Mouse (Mus musculus): ENCODE data around the gene Glis2. TPM values are rescaled to one million over a fixed set of nuclear protein-coding genes. Genes with fewer than 3 reads are reported as not detected.

Gene Glis2
- polyA plus RNA-seq, 1 experiment from 2014 or later: 29.2 TPM

- Histone ChIP-seq H3K4me1 (ENCODE audit: insufficient read depth) (peaks cover 41% of the 10 kb centered on the region), H3K9me3 (ENCODE audit: low read depth, low read length) (no peaks in the 10 kb centered on the region), H3K9ac (peak overlapping the region; percentile 32; the same call in 1 of the 2 replicates), H3K36me3 (ENCODE audit: insufficient read depth) (peaks cover 21% of the 10 kb centered on the region; the same call in 1 of the 2 replicates), H3K27me3 (ENCODE audit: insufficient read depth, low read length) (no peaks in the 10 kb centered on the region), H3K4me3 (ENCODE audit: low read depth, low read length) (peak overlapping the region; percentile 81), H3K4me2 (peak overlapping the region; percentile 88), H3K27ac (ENCODE audit: low read depth) (peak overlapping the region; percentile 93)
- DNase-seq (no peak), ATAC-seq (ENCODE audit: insufficient read depth) (no peak)
- 70% methylated on average over 6 of the region's 6 CpGs for WGBS
- no peak for TF ChIP-seq CTCF (IDR thresholded peaks at IDR 0.05; ENCODE audit: low read depth)
Observed at GRCm38 (mm10) chr16:4642937-4643336, 48.4 kb downstream of the Glis2 start.

GRCm38 (mm10) chr16:4643670-4644419, 49.3 kb downstream of the Glis2 start:
- H3K36me3 ChIP-seq (ENCODE audit: insufficient read depth): peaks cover 31% of the 10 kb centered on the region
- H3K9me3 ChIP-seq (ENCODE audit: low read depth, low read length): no peaks in the 10 kb centered on the region
- H3K27me3 ChIP-seq (ENCODE audit: insufficient read depth, low read length): no peaks in the 10 kb centered on the region
- H3K4me2 ChIP-seq: peak overlapping the region; percentile 88
- DNase-seq (peak; percentile 82), ATAC-seq (ENCODE audit: insufficient read depth) (0 out of 2 replicates have a peak, but pooled peaks have one; percentile 4)
- no peak overlapping the region for H3K4me3 ChIP-seq (ENCODE audit: low read depth, low read length)
- H3K4me1 ChIP-seq (ENCODE audit: insufficient read depth): peaks cover 41% of the 10 kb centered on the region
- peak overlapping the region; percentile 30; the same call in 1 of the 2 replicates for H3K9ac ChIP-seq
- 59% methylated on average over 11 of the region's 11 CpGs for WGBS
- no peak for TF ChIP-seq CTCF (IDR thresholded peaks at IDR 0.05; ENCODE audit: low read depth)
- peak overlapping the region; percentile 93 for H3K27ac ChIP-seq (ENCODE audit: low read depth)

- H3K36me3 ChIP-seq (ENCODE audit: insufficient read depth): peaks cover 51% of the 10 kb centered on the region
- no peak for TF ChIP-seq CTCF (IDR thresholded peaks at IDR 0.05; ENCODE audit: low read depth)
- H3K4me1 ChIP-seq (ENCODE audit: insufficient read depth): peaks cover 39% of the 10 kb centered on the region
- no peaks in the 10 kb centered on the region for H3K27me3 ChIP-seq (ENCODE audit: insufficient read depth, low read length)
- no peak overlapping the region for H3K9ac ChIP-seq
- no peaks in the 10 kb centered on the region for H3K9me3 ChIP-seq (ENCODE audit: low read depth, low read length)
- H3K27ac ChIP-seq (ENCODE audit: low read depth): peak overlapping the region; percentile 66
- H3K4me3 ChIP-seq (ENCODE audit: low read depth, low read length): no peak overlapping the region
- no peak overlapping the region for H3K4me2 ChIP-seq
- ATAC-seq (ENCODE audit: insufficient read depth) (no peak), DNase-seq (no peak)
- 74% methylated on average over 4 of the region's 4 CpGs for WGBS
Observed at GRCm38 (mm10) chr16:4645867-4646266, 51.4 kb downstream of the Glis2 start.

GRCm38 (mm10) chr16:4646831-4647230, 52.3 kb downstream of the Glis2 start:
- WGBS: 47% methylated on average over 4 of the region's 4 CpGs

GRCm38 (mm10) chr16:4647651-4648141, 53.2 kb downstream of the Glis2 start:
- Histone ChIP-seq H3K36me3 (ENCODE audit: insufficient read depth) (peaks cover 69% of the 10 kb centered on the region), H3K9ac (no peak overlapping the region; the same call in 1 of the 2 replicates), H3K27ac (ENCODE audit: low read depth) (peak overlapping the region; percentile 66; the same call in 1 of the 2 replicates), H3K4me3 (ENCODE audit: low read depth, low read length) (no peak overlapping the region), H3K4me1 (ENCODE audit: insufficient read depth) (peaks cover 30% of the 10 kb centered on the region), H3K9me3 (ENCODE audit: low read depth, low read length) (no peaks in the 10 kb centered on the region), H3K27me3 (ENCODE audit: insufficient read depth, low read length) (no peaks in the 10 kb centered on the region), H3K4me2 (no peak overlapping the region)
- ATAC-seq (ENCODE audit: insufficient read depth) (peak; percentile 7; the same call in 1 of the 2 replicates), DNase-seq (peak; percentile 68)
- WGBS: 45% methylated on average over 13 of the region's 13 CpGs
- TF ChIP-seq CTCF (IDR thresholded peaks at IDR 0.05; ENCODE audit: low read depth): no peak

More at GRCm38 (mm10) chr16:4646831-4647230, 52.3 kb downstream of the Glis2 start:
- Histone ChIP-seq H3K9ac (no peak overlapping the region), H3K4me1 (ENCODE audit: insufficient read depth) (peaks cover 38% of the 10 kb centered on the region), H3K27ac (ENCODE audit: low read depth) (peak overlapping the region; percentile 66), H3K36me3 (ENCODE audit: insufficient read depth) (peaks cover 60% of the 10 kb centered on the region), H3K9me3 (ENCODE audit: low read depth, low read length) (no peaks in the 10 kb centered on the region), H3K27me3 (ENCODE audit: insufficient read depth, low read length) (no peaks in the 10 kb centered on the region), H3K4me3 (ENCODE audit: low read depth, low read length) (no peak overlapping the region), H3K4me2 (no peak overlapping the region; the same call in 1 of the 2 replicates)
- ATAC-seq (ENCODE audit: insufficient read depth): no peak
- TF ChIP-seq CTCF (IDR thresholded peaks at IDR 0.05; ENCODE audit: low read depth): no peak
- peak; percentile 45 for DNase-seq

GRCm38 (mm10) chr16:4648416-4649023, 54.0 kb downstream of the Glis2 start:
- Histone ChIP-seq H3K27ac (ENCODE audit: low read depth) (no peak overlapping the region), H3K9me3 (ENCODE audit: low read depth, low read length) (no peaks in the 10 kb centered on the region), H3K27me3 (ENCODE audit: insufficient read depth, low read length) (no peaks in the 10 kb centered on the region), H3K4me2 (no peak overlapping the region), H3K9ac (no peak overlapping the region), H3K4me3 (ENCODE audit: low read depth, low read length) (no peak overlapping the region), H3K4me1 (ENCODE audit: insufficient read depth) (peaks cover 22% of the 10 kb centered on the region), H3K36me3 (ENCODE audit: insufficient read depth) (peaks cover 72% of the 10 kb centered on the region)
- no peak for DNase-seq
- TF ChIP-seq CTCF (IDR thresholded peaks at IDR 0.05; ENCODE audit: low read depth): no peak
- 87% methylated on average over 28 of the region's 28 CpGs for WGBS
- no peak for ATAC-seq (ENCODE audit: insufficient read depth)

GRCm38 (mm10) chr16:4649211-4649610, 54.7 kb downstream of the Glis2 start:
- DNase-seq (no peak), ATAC-seq (ENCODE audit: insufficient read depth) (no peak)
- H3K36me3 ChIP-seq (ENCODE audit: insufficient read depth): peaks cover 67% of the 10 kb centered on the region
- H3K4me2 ChIP-seq: no peak overlapping the region
- H3K9me3 ChIP-seq (ENCODE audit: low read depth, low read length): no peaks in the 10 kb centered on the region
- no peak overlapping the region for H3K4me3 ChIP-seq (ENCODE audit: low read depth, low read length)
- no peak for TF ChIP-seq CTCF (IDR thresholded peaks at IDR 0.05; ENCODE audit: low read depth)
- H3K27me3 ChIP-seq (ENCODE audit: insufficient read depth, low read length): no peaks in the 10 kb centered on the region
- H3K4me1 ChIP-seq (ENCODE audit: insufficient read depth): peaks cover 15% of the 10 kb centered on the region
- WGBS: 82% methylated on average over 5 of the region's 5 CpGs
- no peak overlapping the region for H3K27ac ChIP-seq (ENCODE audit: low read depth)
- no peak overlapping the region for H3K9ac ChIP-seq

Data from lung, embryonic 14.5 days (tissue).